Mouse (Mus musculus): ENCODE results near the gene Plch2. TPM values are rescaled to one million over a fixed set of nuclear protein-coding genes. Genes with fewer than 3 reads are reported as not detected.

The Plch2 gene
- total and polyA plus RNA-seq, 3 experiments = 0.85 to 1.1 TPM; not detected in 1

DNA sequence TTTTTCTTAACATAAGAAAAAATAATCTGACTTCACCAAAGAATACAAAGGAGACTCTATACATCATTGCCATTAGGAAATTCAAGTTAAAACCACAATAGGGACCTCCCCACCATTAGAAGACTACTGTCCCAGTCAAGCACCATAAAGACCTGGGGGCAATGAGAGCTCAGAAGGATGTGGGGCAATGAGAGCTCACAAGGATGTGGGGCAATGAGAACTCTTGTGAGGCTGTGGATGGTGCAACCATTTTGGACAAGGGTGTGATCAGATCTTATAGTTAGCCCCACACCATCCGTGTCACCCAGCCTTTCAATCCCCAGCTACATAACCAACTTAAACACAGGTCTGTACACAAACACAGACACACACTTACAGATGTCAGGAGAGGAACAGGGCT is 118.8 kb downstream of the Plch2 start:
- H3K4me1 ChIP-seq (ENCODE audit: control insufficient read depth in 1 of 2, insufficient read depth in 2 of 2, low read length in 2 of 2) = peaks cover 0 to 7% of the 10 kb centered on the region in 2 experiments; a peak in 3 of 4 replicates
- DNase-seq (ENCODE audit: low read depth, low spot score) = no peak
- no peaks in the 10 kb centered on the region for H3K79me2 ChIP-seq (ENCODE audit: control insufficient read depth, insufficient read depth, low read length, poor library complexity)
- no peak overlapping the region for H3K4me3 ChIP-seq (ENCODE audit: control insufficient read depth in 1 of 2, insufficient read depth in 1 of 2, low read depth in 2 of 2, low read length in 2 of 2)
- TF ChIP-seq MYC (IDR thresholded peaks at IDR 0.05; ENCODE audit: low read depth, low read length) (no peak), GATA1 (IDR thresholded peaks at IDR 0.05; ENCODE audit: low read depth, low read length) (no peak), HCFC1 (IDR thresholded peaks at IDR 0.05; ENCODE audit: low read depth, low read length) (no peak), ZMIZ1 (IDR thresholded peaks at IDR 0.05; ENCODE audit: low read depth, low read length) (no peak), KAT2A (conservative IDR thresholded peaks at IDR 0.05; ENCODE audit: low read depth, low read length) (no peak), POLR2A (IDR thresholded peaks at IDR 0.05; ENCODE audit: control insufficient read depth in 1 of 2, insufficient read depth in 1 of 2, low read depth in 1 of 2, low read length in 2 of 2, poor library complexity in 1 of 2) (no peak), SMC3 (IDR thresholded peaks at IDR 0.05; ENCODE audit: low read depth, low read length) (no peak), ELF1 (IDR thresholded peaks at IDR 0.05; ENCODE audit: low read depth, low read length) (no peak), ZKSCAN1 (IDR thresholded peaks at IDR 0.05; ENCODE audit: low read depth, low read length) (no peak), UBTF (IDR thresholded peaks at IDR 0.05; ENCODE audit: borderline replicate concordance, insufficient read depth, low read depth, low read length) (no peak), ETS1 (IDR thresholded peaks at IDR 0.05; ENCODE audit: low read depth, low read length) (no peak), TCF12 (IDR thresholded peaks at IDR 0.05; ENCODE audit: low read depth, low read length) (no peak), CHD2 (IDR thresholded peaks at IDR 0.05; ENCODE audit: low read length) (no peak), E2F4 (IDR thresholded peaks at IDR 0.05; ENCODE audit: borderline replicate concordance, low read depth, low read length) (no peak), POLR2AphosphoS5 (IDR thresholded peaks at IDR 0.05; ENCODE audit: borderline replicate concordance, low read depth, low read length) (no peak)
- no peak overlapping the region for H3K9ac ChIP-seq (ENCODE audit: control insufficient read depth, low read depth, low read length, poor library complexity, severe bottlenecking)
- no peaks in the 10 kb centered on the region for H3K9me3 ChIP-seq (replicated peaks; ENCODE audit: insufficient read depth, low read length)
- no peaks in the 10 kb centered on the region; a peak in 1 of 4 replicates for H3K27me3 ChIP-seq (ENCODE audit: control insufficient read depth in 1 of 2, insufficient read depth in 2 of 2, low read length in 2 of 2)
- no peak overlapping the region for H3K27ac ChIP-seq (ENCODE audit: control insufficient read depth, low read depth, low read length)
- peaks cover 0 to 7% of the 10 kb centered on the region in 2 experiments; a peak in 2 of 4 replicates for H3K36me3 ChIP-seq (ENCODE audit: control insufficient read depth in 1 of 2, insufficient read depth in 2 of 2, low read length in 2 of 2)

GRCm38 (mm10) chr4:154936542-154937255 is 119.9 kb downstream of the Plch2 start:
- TF ChIP-seq ETS1 (IDR thresholded peaks at IDR 0.05; ENCODE audit: low read depth, low read length) = no peak
- no peak for TF ChIP-seq GABPA (IDR thresholded peaks at IDR 0.05; ENCODE audit: low read depth, low read length)
- TF ChIP-seq USF1 (IDR thresholded peaks at IDR 0.05; ENCODE audit: low read depth, low read length) = no peak
- TF ChIP-seq E2F4 (IDR thresholded peaks at IDR 0.05; ENCODE audit: borderline replicate concordance, low read depth, low read length) = no peak
- TF ChIP-seq RCOR1 (IDR thresholded peaks at IDR 0.05; ENCODE audit: low read depth, low read length) = no peak
- no peak for TF ChIP-seq ZMIZ1 (IDR thresholded peaks at IDR 0.05; ENCODE audit: low read depth, low read length)
- TF ChIP-seq MAFK (IDR thresholded peaks at IDR 0.05; ENCODE audit: borderline replicate concordance, low read depth, low read length) = no peak
- Histone ChIP-seq H3K27ac (ENCODE audit: control insufficient read depth, low read depth, low read length) (no peak overlapping the region), H3K4me3 (ENCODE audit: control insufficient read depth in 1 of 2, insufficient read depth in 1 of 2, low read depth in 2 of 2, low read length in 2 of 2) (no peak overlapping the region), H3K27me3 (ENCODE audit: control insufficient read depth in 1 of 2, insufficient read depth in 2 of 2, low read length in 2 of 2) (no peaks in the 10 kb centered on the region; a peak in 1 of 4 replicates), H3K9ac (ENCODE audit: control insufficient read depth, low read depth, low read length, poor library complexity, severe bottlenecking) (no peak overlapping the region), H3K79me2 (ENCODE audit: control insufficient read depth, insufficient read depth, low read length, poor library complexity) (no peaks in the 10 kb centered on the region), H3K36me3 (ENCODE audit: control insufficient read depth in 1 of 2, insufficient read depth in 2 of 2, low read length in 2 of 2) (peaks cover 0 to 4% of the 10 kb centered on the region in 2 experiments; a peak in 2 of 4 replicates), H3K4me1 (ENCODE audit: control insufficient read depth in 1 of 2, insufficient read depth in 2 of 2, low read length in 2 of 2) (peaks cover 0 to 5% of the 10 kb centered on the region in 2 experiments; a peak in 3 of 4 replicates), H3K9me3 (replicated peaks; ENCODE audit: insufficient read depth, low read length) (no peaks in the 10 kb centered on the region)
- DNase-seq (ENCODE audit: low read depth, low spot score) = no peak
